Mouse (Mus musculus) small intestine, adult 2 months (tissue): ENCODE data around the gene Tuba8.

Experiments
- CTCF ChIP-seq: fragments of 200-500 bp; IDR thresholded peaks from 2 replicates; pipeline ENCODE4 v1.5.1; 2012; ENCODE audit warnings: low read depth, mild to moderate bottlenecking, control low read depth, inconsistent platforms, low read length, moderate library complexity, mixed read lengths; ENCODE audit not compliant: insufficient replicate concordance, insufficient read length; ENCODE audit errors: extremely low read depth
- POLR2A ChIP-seq: fragments of 200-500 bp; IDR thresholded peaks from 2 replicates; pipeline ENCODE4 v1.6.1; 2012; ENCODE audit warnings: low read depth, mild to moderate bottlenecking, control low read depth, inconsistent platforms, low read length, moderate library complexity

DNA sequence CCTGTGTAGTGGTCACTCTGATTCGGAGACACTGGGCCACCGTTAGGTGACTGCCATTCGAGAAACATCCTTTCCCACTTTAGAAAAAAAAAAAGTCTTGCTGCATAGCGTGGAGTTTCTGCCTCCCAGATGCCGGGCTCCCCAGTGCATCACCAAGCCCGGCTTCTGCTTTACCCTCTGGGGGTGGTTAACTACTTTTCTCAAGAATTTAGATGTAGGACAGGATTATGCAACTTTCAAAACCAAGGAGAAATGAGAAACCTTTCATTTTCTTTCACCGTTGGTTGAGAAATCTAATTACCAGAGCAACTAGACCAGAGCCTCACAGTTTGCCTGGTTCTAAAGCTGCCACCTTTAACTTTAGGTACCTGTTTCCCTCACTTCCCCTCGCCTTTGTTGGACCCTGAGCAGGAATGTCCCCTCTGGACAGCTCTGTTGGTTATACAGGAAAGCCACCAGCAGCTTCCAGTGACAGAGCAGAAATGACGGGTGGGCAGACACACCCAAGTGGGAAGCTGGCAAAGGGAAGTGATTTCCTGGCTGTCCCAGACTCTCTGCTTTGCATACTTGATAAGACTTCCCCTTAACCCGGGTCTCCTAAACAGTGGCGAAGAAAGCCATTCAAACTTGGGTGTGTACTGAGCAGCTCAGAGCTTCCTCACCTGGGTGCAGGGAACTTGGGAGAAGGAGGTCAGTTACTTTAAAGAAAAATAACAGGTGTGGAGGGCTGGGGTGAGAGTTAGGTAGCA, 19.1 kb upstream of the Tuba8 start:
- TF ChIP-seq CTCF (no peak), POLR2A (no peak)
